Mouse (Mus musculus) fat pad, adult 2 months (tissue): ENCODE measurements at regions not wholly inside any gene's neighbourhood (a gene's known extent, or its start where the extent isn't known, plus 50 kb on each side); places are given as distances from the start of the nearest gene placed in this dataset.

Experiments used
- DNase-seq: peaks from one replicate; pipeline ENCODE4 v3.0.0-alpha.2; 2011; ENCODE audit warnings: low read depth, low spot score; ENCODE audit errors: extremely low read depth

DNA sequence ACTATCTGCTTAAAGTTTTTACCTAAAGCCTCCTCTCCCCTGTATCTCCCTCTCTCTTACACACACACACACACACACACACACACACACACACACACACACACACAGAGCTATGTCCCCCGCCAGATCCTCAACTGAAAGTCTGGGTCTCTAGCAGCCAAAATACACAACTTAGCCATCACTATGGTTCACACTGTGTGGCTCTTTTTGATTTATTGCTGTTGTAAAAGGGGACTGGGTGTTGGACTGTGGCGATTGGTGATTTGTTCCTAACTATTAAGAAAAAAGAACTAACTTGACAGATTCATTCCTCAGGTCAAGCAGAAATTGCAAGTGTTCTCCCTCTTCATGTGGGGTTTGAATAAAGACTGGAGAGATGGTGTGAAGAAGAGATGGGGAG, 278.2 kb downstream of the Ccdc91 start:
- DNase-seq: no peak

GRCm38 (mm10) chr6:147755750-147756523, 280.3 kb downstream of the Ccdc91 start:
- no peak for DNase-seq

GRCm38 (mm10) chr6:147759485-147759884, 283.9 kb downstream of the Ccdc91 start:
- DNase-seq: no peak

GRCm38 (mm10) chr6:147760113-147760512, 284.5 kb downstream of the Ccdc91 start:
- DNase-seq: no peak

- DNase-seq: no peak
Observed at GRCm38 (mm10) chr6:147765241-147765640, 281.8 kb upstream of the Far2 start.

- no peak for DNase-seq
Observed at GRCm38 (mm10) chr6:147769180-147769579, 277.9 kb upstream of the Far2 start.

GRCm38 (mm10) chr6:147770034-147770433, 277.0 kb upstream of the Far2 start:
- DNase-seq: no peak

DNA sequence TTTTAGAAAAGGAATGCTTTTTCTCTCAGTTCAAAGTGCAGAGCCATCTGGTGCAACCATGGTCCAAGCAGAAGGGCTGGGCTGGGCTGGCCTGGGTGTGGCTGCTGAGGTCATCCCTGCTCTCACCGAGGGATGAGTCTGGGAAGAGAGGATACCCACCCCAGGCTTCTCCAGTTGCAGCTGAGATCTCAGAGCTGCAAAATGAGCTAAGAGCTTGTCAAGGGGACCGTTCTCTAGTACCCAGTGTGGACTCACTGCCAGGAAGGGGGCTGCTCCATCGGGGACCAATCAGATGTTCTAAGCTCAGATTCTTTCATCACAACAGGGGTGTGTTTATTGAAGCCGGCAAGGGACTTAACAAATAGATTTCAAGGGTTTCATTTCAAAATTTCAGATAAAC, 275.6 kb upstream of the Far2 start:
- no peak for DNase-seq

GRCm38 (mm10) chr6:147773904-147774303, 273.2 kb upstream of the Far2 start:
- DNase-seq: no peak

- no peak for DNase-seq
Observed at GRCm38 (mm10) chr6:147774626-147775025, 272.4 kb upstream of the Far2 start.

- DNase-seq: peak; percentile 2
Observed at GRCm38 (mm10) chr6:147779466-147779865, 267.6 kb upstream of the Far2 start.

- no peak for DNase-seq
Observed at GRCm38 (mm10) chr6:147784249-147784648, 262.8 kb upstream of the Far2 start.

DNA sequence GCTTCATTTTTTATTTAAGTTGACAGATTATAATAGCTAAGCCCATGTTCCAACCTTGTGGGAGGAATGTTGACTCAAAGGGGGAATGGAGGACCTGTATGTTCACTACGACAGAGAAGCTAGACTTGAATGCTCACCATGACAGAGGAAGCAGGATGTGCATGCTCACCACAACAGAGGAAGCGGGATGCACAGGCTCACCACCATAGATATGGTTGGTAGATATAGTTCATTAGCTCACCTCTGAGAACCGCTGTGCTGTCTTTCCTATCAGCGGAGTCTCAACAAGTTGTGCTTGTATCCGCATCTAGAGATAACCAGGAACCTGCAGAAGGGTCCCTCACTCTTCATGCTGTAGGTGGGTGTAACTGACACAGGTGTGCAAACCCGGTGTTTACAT, 262.2 kb upstream of the Far2 start:
- DNase-seq: no peak

DNA sequence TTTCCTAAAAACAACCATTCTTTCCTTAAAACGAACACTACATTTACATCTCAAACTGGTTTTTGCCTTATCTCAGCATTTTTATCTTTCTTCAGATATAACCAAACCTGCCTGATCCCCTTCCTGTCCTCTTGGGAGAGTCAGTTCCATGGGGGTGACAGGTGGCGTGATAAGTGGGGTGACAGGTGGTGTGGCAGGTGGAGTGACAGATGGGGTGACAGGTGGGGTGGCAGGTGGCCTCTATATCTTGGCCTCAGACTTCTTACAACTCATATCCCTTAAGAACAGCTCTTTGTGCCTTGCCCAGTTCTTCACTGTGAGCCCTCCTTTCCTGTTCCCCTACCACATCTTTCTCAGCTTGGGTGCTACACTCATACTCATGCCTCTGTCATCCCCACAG, 259.0 kb upstream of the Far2 start:
- DNase-seq: no peak

- DNase-seq: no peak
Observed at GRCm38 (mm10) chr6:147789112-147789511, 257.9 kb upstream of the Far2 start.

DNA sequence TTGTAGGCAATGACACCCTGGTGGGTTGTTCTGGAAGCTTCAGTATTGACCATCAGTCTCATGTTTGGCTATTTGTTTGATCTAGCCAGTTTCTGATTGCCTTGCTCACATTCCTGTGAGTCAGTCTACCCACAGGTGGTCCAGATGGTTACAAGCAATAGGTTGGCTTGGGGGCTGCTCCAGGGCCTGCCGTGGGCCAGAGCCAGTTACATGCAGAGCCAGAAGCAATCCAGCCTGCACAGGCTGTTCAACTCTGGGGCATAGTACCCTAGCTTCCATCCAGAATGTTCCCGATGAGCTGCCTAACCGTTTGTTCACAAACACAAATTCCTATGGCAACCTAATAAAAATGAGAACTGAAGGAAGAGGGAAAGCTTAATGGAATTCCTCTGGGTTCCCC, 253.2 kb upstream of the Far2 start:
- no peak for DNase-seq

- no peak for DNase-seq
Observed at GRCm38 (mm10) chr6:147794351-147794750, 252.7 kb upstream of the Far2 start.

- no peak for DNase-seq
Observed at GRCm38 (mm10) chr6:147799009-147799727, 247.9 kb upstream of the Far2 start.

DNA sequence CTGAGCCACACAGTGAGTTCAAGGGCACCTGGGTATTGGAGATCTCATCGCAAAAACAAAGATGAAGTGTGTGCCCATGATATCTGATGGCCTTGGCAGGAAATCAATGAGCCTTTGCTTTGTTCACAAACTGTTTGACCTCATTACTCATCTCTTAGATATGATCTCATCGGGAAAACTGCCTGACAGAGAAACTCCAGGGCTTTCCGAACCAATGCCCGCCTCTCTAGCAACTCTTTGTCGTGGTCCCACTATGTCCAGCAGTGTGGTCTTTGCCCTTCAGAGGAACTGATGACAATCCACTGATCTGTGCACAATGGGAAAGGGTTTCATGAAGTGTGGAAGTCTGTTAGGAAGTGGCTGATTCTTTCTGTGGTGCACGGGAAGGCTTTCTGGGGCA, 247.2 kb upstream of the Far2 start:
- DNase-seq: no peak

GRCm38 (mm10) chr6:147800846-147801245, 246.2 kb upstream of the Far2 start:
- no peak for DNase-seq

GRCm38 (mm10) chr6:147803893-147804292, 243.2 kb upstream of the Far2 start:
- DNase-seq: no peak

GRCm38 (mm10) chr6:147810710-147811109, 236.3 kb upstream of the Far2 start:
- no peak for DNase-seq
